Mouse (Mus musculus): ENCODE results near the gene Ube2e1.

Gene Ube2e1

GRCm38 (mm10) chr14:18331693-18332131 lies at the start of gene Ube2e1:
TSS of gene Ube2e1 (minus strand) at chr14:18331859.
- peak; percentile 76 for DNase-seq (ENCODE audit: low spot score)

- DNase-seq (ENCODE audit: low spot score), result no peak
Measured at GRCm38 (mm10) chr14:18379841-18380240, 48.2 kb upstream of the Ube2e1 start.

- no peak for DNase-seq (ENCODE audit: low spot score)
Measured at GRCm38 (mm10) chr14:18377944-18378575, 46.4 kb upstream of the Ube2e1 start.

- peak; percentile 59 for DNase-seq (ENCODE audit: low spot score)
Measured at GRCm38 (mm10) chr14:18376206-18376605, 44.5 kb upstream of the Ube2e1 start.

- no peak for DNase-seq (ENCODE audit: low spot score)
Measured at GRCm38 (mm10) chr14:18373758-18374405, 42.2 kb upstream of the Ube2e1 start.

GRCm38 (mm10) chr14:18372761-18373610 lies 41.3 kb upstream of the Ube2e1 start:
- no peak for DNase-seq (ENCODE audit: low spot score)

GRCm38 (mm10) chr14:18369031-18369430 lies 37.4 kb upstream of the Ube2e1 start:
- DNase-seq (ENCODE audit: low spot score), result no peak

- DNase-seq (ENCODE audit: low spot score), result no peak
Measured at GRCm38 (mm10) chr14:18367025-18367424, 35.4 kb upstream of the Ube2e1 start.

- DNase-seq (ENCODE audit: low spot score), result no peak
Measured at GRCm38 (mm10) chr14:18364321-18364720, 32.7 kb upstream of the Ube2e1 start.

GRCm38 (mm10) chr14:18356442-18356841 lies 24.8 kb upstream of the Ube2e1 start:
- no peak for DNase-seq (ENCODE audit: low spot score)

- DNase-seq (ENCODE audit: low spot score), result peak; percentile 25
Measured at GRCm38 (mm10) chr14:18355514-18356190, 24.0 kb upstream of the Ube2e1 start.

GRCm38 (mm10) chr14:18353525-18353924 lies 21.9 kb upstream of the Ube2e1 start:
- no peak for DNase-seq (ENCODE audit: low spot score)

GRCm38 (mm10) chr14:18352934-18353333 lies 21.3 kb upstream of the Ube2e1 start:
- DNase-seq (ENCODE audit: low spot score), result no peak

- no peak for DNase-seq (ENCODE audit: low spot score)
Measured at GRCm38 (mm10) chr14:18350680-18351079, 19.0 kb upstream of the Ube2e1 start.

GRCm38 (mm10) chr14:18349871-18350270 lies 18.2 kb upstream of the Ube2e1 start:
- no peak for DNase-seq (ENCODE audit: low spot score)

GRCm38 (mm10) chr14:18343589-18343988 lies 11.9 kb upstream of the Ube2e1 start:
- DNase-seq (ENCODE audit: low spot score), result no peak

- DNase-seq (ENCODE audit: low spot score), result no peak
Measured at GRCm38 (mm10) chr14:18342749-18343148, 11.1 kb upstream of the Ube2e1 start.

- no peak for DNase-seq (ENCODE audit: low spot score)
Measured at GRCm38 (mm10) chr14:18341088-18341487, 9.4 kb upstream of the Ube2e1 start.

GRCm38 (mm10) chr14:18336106-18336505 lies 4.4 kb upstream of the Ube2e1 start:
- no peak for DNase-seq (ENCODE audit: low spot score)

GRCm38 (mm10) chr14:18330789-18331692 lies 618 bp downstream of the Ube2e1 start:
- peak; percentile 14 for DNase-seq (ENCODE audit: low spot score)
